Mouse (Mus musculus): Measurements from ENCODE around the gene Kcnd3. TPM values are rescaled to one million over a fixed set of nuclear protein-coding genes. Genes with fewer than 3 reads are reported as not detected.

The Kcnd3 gene
- polyA plus RNA-seq, 1 experiment from 2014 or later, result 1.1 TPM

DNA sequence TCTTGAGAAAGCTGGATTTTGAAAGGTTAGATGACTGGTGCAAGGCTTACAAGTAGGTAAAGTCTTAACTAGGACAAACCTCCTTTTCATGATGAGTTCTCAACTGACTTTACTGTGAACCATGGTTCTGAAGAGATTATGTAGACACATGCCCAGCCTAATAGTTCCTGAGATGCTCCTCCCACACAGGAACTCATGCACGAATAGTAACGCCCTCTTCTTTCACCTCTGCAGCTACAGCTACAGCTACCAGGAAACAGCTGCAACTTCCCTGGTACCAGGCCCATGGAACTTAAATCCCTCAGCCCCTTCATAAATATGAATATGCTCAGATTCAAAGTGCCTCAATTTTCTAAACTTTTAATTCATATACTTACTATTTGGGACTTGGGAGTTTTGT is 223.8 kb downstream of the Kcnd3 start:
- no peak for TF ChIP-seq CTCF (IDR thresholded peaks at IDR 0.05; ENCODE audit: low read depth)
- Histone ChIP-seq H3K9ac (ENCODE audit: low read depth, low read length) (no peak overlapping the region), H3K4me3 (ENCODE audit: low read depth, low read length) (no peak overlapping the region), H3K27me3 (replicated peaks; ENCODE audit: control insufficient read depth, insufficient read depth, low read length) (no peaks in the 10 kb centered on the region), H3K4me1 (replicated peaks; ENCODE audit: control insufficient read depth, insufficient read depth, low read length) (no peaks in the 10 kb centered on the region), H3K9me3 (ENCODE audit: control insufficient read depth) (no peaks in the 10 kb centered on the region), H3K4me2 (replicated peaks; ENCODE audit: low read depth) (no peak overlapping the region), H3K27ac (ENCODE audit: low read depth, low read length) (no peak overlapping the region), H3K36me3 (ENCODE audit: control insufficient read depth, insufficient read depth) (peaks cover 22% of the 10 kb centered on the region)
- ATAC-seq, result no peak
- WGBS, result 43% methylated on average over 2 of the region's 2 CpGs

DNA sequence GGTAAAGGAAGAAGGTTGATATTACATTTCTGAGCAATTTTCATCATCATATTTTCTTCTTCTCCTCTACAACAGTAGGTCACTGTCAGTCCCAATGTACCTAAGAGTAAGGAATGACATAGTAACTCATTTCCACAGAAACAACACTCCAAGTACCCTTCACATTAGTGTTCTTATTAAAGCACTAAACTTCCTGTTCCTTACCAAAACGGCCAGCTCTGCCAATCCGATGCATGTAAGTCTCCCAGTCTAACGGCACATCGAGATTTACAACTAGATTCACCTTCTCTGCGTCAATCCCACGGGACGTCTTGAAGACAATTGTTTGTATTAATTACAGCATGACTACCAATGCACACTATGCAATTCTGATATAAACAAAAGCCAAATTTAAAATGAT is 228.2 kb downstream of the Kcnd3 start:
- Histone ChIP-seq H3K36me3 (ENCODE audit: control insufficient read depth, insufficient read depth) (peaks cover 37% of the 10 kb centered on the region), H3K27ac (ENCODE audit: low read depth, low read length) (no peak overlapping the region), H3K27me3 (replicated peaks; ENCODE audit: control insufficient read depth, insufficient read depth, low read length) (no peaks in the 10 kb centered on the region), H3K4me1 (replicated peaks; ENCODE audit: control insufficient read depth, insufficient read depth, low read length) (no peaks in the 10 kb centered on the region), H3K9ac (ENCODE audit: low read depth, low read length) (no peak overlapping the region), H3K4me3 (ENCODE audit: low read depth, low read length) (no peak overlapping the region), H3K4me2 (replicated peaks; ENCODE audit: low read depth) (no peak overlapping the region), H3K9me3 (ENCODE audit: control insufficient read depth) (no peaks in the 10 kb centered on the region)
- ATAC-seq, result no peak
- WGBS, result 90% methylated on average over 7 of the region's 7 CpGs
- no peak for TF ChIP-seq CTCF (IDR thresholded peaks at IDR 0.05; ENCODE audit: low read depth)

DNA sequence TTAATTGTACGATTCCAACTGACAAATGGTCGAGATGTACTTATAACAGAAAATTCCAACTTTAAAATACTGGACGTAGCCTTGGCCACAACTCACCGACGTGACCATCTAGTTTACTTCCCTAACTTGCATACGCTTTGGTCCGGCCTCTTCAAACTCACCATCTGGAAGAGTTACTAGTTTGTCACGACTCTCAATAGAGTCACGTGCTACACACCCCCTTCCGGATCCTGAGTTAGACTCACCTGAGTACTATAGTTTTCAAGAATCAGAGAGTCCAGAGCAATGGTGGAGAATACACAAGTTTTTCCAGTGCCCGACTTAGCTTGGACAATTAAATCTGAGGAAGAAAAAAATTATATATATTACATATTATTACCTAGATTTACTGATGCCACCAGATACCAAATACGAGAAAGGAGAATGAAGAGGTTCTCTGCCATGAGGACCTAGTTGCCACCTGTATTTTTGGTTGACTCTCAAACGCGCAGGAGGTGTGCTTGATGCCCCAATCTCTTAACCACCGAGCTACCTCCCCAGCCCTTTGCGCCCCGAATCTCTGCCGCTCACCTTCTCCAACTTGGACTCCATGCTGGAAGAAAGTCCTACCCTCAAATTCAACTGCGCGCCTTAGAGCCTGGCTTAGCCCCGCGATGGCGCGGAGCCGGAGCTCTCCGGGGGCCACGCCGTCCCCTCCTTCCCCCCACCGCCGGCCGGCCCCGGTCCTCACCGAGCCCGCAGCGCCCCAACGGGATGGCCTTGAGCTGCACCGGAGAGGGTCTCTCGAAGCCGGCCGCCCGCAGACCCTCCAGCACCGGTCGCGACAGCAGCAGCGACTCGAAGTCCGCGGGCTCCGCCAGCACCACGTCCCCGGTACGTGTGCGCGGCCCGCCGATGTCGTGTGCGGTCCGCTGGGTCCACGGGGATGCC is 234.5 kb downstream of the Kcnd3 start:
- 5% methylated on average over 58 of the region's 60 CpGs for WGBS
- Histone ChIP-seq H3K9ac (ENCODE audit: low read depth, low read length) (peak overlapping the region; percentile 89), H3K9me3 (ENCODE audit: control insufficient read depth) (no peaks in the 10 kb centered on the region), H3K27me3 (replicated peaks; ENCODE audit: control insufficient read depth, insufficient read depth, low read length) (no peaks in the 10 kb centered on the region), H3K4me1 (replicated peaks; ENCODE audit: control insufficient read depth, insufficient read depth, low read length) (no peaks in the 10 kb centered on the region), H3K36me3 (ENCODE audit: control insufficient read depth, insufficient read depth) (peaks cover 12% of the 10 kb centered on the region), H3K4me3 (ENCODE audit: low read depth, low read length) (peak overlapping the region; percentile 83), H3K4me2 (replicated peaks; ENCODE audit: low read depth) (peak overlapping the region; percentile 90), H3K27ac (ENCODE audit: low read depth, low read length) (peak overlapping the region; percentile 67)
- peak; percentile 37 for ATAC-seq
- no peak for TF ChIP-seq CTCF (IDR thresholded peaks at IDR 0.05; ENCODE audit: low read depth)

DNA sequence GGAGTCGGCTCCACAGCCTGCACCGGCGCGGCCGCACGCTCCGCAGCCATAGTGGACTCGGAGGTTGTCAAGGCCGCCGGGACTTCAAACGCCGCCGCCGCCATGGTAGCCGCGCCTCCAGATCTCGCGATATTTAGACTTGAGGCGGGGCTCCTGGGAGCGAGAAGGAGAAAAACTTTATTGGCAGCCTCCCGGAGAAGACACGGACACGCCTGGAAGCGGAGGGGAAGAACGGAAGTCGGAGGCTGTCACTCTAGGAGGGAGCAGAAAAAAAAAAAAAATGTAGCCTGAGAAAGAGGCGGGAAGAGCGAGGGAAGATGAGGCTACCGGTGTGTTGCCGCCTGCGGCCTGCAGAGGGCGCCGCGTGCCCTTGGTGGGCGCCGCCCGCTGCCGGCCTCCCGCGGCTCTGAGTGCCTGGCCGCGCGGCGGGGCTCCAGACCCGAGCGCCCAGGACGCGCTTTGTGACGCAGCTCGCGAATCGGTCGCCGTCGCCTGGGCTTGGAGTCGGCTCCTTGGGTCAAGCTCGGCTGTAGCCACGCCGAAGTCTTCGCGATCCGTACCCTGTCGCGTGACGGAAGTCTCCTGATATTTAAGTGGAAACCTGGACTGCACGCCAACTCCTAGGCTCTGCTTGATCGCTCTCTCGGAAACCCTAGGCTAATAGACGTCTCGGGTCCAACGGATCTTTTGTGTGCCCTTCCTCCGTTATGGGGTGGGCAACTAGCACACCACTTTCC is 235.4 kb downstream of the Kcnd3 start, which contains the start of gene Ddx20:
TSS of gene Ddx20 (minus strand) at position 251 of the 737 bp plus-strand sequence.
- no peaks in the 10 kb centered on the region for H3K4me1 ChIP-seq (replicated peaks; ENCODE audit: control insufficient read depth, insufficient read depth, low read length)
- H3K9me3 ChIP-seq (ENCODE audit: control insufficient read depth), result no peaks in the 10 kb centered on the region
- peak; percentile 90 for TF ChIP-seq CTCF (IDR thresholded peaks at IDR 0.05; ENCODE audit: low read depth)
- H3K36me3 ChIP-seq (ENCODE audit: control insufficient read depth, insufficient read depth), result peaks cover 11% of the 10 kb centered on the region; the same call in 1 of the 2 replicates
- under 1% methylated on average over 70 of the region's 72 CpGs for WGBS
- H3K9ac ChIP-seq (ENCODE audit: low read depth, low read length), result peak within 1 kb of the TSS; percentile 89
- peak within 1 kb of the TSS; percentile 74 for H3K27ac ChIP-seq (ENCODE audit: low read depth, low read length)
- H3K27me3 ChIP-seq (replicated peaks; ENCODE audit: control insufficient read depth, insufficient read depth, low read length), result no peaks in the 10 kb centered on the region
- peak within 1 kb of the TSS; percentile 83 for H3K4me3 ChIP-seq (ENCODE audit: low read depth, low read length)
- peak within 1 kb of the TSS; percentile 90 for H3K4me2 ChIP-seq (replicated peaks; ENCODE audit: low read depth)
- ATAC-seq, result peak; percentile 98

DNA sequence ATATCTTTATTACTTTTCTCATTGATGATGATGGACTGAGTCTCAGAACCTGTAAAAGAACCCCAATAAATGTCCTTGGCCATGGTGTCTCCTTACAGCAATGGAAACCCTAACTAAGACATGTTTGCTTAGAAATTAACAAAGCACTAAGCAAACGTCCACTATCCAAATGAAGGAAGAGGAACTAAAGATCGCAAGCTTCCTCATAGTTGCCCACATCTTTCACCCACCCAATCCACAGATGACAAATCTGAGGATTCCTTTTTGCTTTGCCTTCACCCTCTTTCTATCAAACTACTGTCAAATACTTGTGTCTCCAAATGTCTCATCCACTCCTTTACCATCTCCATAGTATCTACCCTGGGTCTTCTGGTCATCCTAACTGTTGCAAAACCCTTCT is 236.4 kb downstream of the Kcnd3 start:
- H3K4me2 ChIP-seq (replicated peaks; ENCODE audit: low read depth), result no peak overlapping the region
- WGBS, result 83% methylated on average over 2 of the region's 2 CpGs
- 0 out of 2 replicates have a peak, but pooled peaks cover 4% of the 10 kb centered on the region for H3K36me3 ChIP-seq (ENCODE audit: control insufficient read depth, insufficient read depth)
- ATAC-seq, result no peak
- no peak overlapping the region for H3K4me3 ChIP-seq (ENCODE audit: low read depth, low read length)
- no peak for TF ChIP-seq CTCF (IDR thresholded peaks at IDR 0.05; ENCODE audit: low read depth)
- no peaks in the 10 kb centered on the region for H3K27me3 ChIP-seq (replicated peaks; ENCODE audit: control insufficient read depth, insufficient read depth, low read length)
- H3K9ac ChIP-seq (ENCODE audit: low read depth, low read length), result no peak overlapping the region
- H3K9me3 ChIP-seq (ENCODE audit: control insufficient read depth), result no peaks in the 10 kb centered on the region
- H3K27ac ChIP-seq (ENCODE audit: low read depth, low read length), result no peak overlapping the region
- no peaks in the 10 kb centered on the region for H3K4me1 ChIP-seq (replicated peaks; ENCODE audit: control insufficient read depth, insufficient read depth, low read length)

Data from intestine, postnatal 0 days (tissue).